Mouse (Mus musculus) lung, postnatal 25 days (tissue): Measurements from ENCODE around the gene Rps8.
A peak's percentile ranks its signal among the peaks of the same experiment; 100 is the strongest.

Experiments
- DNase-seq: peaks from one replicate; pipeline ENCODE4 v3.0.0; 2022; ENCODE audit warnings: low spot score

The Rps8 gene

DNA sequence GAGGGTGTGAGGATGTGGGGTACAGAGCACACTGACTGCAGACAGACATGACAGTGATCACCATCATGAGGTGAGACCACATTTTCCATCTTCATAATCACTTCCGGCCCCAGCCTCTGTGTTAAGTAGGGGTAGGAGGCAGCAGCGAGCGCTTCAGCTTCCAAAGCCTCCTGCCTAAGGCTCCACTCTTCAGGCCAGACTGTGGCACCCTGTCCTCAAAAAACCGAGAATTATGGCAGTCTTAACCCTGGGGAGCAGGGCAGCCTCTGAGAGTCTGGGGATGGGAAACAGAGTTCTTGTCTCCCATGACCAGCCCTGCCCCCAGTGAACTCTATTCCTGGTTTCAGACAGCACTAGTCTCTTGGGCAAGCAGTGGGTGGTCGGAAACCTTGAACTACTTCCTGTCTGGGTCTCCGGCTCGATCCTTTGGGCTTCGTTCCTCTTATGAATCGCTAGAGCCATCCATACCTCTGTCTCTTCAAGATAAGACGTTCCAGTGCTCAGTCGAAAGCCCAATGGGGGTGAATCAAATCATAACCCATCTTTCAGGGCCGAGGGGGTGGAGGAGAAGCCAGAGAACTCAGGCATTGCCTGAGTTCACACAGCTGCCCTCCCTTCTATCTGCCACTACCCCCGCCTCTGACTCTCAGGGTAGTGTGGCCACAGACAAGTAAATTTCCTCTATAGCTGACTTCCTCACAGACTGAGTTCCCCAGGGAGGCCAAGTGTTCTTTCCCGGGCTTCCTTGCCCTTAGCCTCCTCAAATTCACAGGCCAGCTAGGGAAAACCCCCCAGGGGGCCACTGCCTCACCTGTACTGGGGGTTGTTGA lies 31.3 kb downstream of the Rps8 start:
- peak; percentile 67 for DNase-seq

DNA sequence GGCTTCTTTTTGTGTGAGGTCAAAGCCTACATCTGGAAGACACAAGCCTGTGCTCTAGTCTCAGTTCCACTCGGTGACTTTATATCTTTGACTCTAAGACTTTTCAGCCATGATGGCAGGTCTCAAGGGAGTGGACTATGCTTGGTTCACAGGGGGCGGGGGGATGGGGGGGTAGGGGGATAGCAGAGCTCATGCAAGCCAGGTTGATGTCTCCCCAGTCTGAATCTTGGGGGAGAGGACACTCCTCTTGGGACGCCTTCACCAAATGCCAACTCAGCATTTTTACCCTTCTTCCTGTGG lies 31.9 kb downstream of the Rps8 start:
- no peak for DNase-seq

DNA sequence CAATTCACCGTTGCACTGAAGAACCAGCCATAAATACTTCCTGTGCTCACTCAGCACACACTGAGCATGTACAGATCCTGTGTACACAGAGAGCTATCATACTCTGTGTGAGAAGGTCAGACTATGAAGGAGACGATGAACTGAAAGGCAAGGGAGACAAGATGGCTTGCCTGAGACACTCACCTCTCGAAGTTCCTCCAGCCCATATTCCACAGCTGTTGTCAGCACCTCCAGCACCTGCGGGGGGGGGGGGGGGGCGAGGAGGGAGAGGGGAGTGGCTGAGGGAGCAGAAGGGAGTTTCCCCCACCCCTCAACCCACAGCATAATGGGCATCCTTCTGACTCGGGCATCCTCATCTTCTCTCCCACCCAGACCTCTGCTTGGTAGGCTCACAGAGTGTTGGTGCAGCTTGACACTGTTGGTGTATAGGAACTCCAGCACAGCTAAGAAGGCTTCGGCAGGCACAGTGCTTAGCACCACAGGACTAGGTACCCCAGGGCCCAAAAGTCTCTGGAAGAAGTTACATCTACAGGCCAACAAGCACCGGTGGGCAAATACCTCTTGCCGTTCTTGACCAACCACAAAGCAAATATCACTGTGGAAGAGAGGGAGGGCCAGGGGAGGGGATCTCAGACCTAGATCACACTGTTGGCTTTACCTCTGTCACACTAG lies 32.4 kb downstream of the Rps8 start:
- DNase-seq, result no peak

DNA sequence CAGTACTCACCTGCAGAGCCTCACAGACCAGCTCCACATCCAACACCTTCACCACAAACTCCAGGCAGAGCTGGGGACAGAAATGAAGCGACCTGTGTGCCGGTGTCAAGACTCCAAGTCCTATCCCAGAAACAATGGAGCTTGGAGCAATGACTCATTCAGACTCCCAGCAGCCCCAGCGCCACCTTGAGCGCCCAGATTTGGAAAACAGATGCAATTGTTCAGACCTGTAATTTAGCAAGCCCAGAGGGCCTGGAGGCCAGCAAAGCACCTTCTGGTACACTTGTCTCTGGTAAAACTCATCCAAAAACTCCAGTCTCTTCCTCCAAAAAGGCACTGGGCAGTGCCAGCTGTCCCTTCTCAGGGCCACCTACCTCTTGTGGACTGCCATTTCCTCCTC lies 33.8 kb downstream of the Rps8 start:
- DNase-seq, result no peak

DNA sequence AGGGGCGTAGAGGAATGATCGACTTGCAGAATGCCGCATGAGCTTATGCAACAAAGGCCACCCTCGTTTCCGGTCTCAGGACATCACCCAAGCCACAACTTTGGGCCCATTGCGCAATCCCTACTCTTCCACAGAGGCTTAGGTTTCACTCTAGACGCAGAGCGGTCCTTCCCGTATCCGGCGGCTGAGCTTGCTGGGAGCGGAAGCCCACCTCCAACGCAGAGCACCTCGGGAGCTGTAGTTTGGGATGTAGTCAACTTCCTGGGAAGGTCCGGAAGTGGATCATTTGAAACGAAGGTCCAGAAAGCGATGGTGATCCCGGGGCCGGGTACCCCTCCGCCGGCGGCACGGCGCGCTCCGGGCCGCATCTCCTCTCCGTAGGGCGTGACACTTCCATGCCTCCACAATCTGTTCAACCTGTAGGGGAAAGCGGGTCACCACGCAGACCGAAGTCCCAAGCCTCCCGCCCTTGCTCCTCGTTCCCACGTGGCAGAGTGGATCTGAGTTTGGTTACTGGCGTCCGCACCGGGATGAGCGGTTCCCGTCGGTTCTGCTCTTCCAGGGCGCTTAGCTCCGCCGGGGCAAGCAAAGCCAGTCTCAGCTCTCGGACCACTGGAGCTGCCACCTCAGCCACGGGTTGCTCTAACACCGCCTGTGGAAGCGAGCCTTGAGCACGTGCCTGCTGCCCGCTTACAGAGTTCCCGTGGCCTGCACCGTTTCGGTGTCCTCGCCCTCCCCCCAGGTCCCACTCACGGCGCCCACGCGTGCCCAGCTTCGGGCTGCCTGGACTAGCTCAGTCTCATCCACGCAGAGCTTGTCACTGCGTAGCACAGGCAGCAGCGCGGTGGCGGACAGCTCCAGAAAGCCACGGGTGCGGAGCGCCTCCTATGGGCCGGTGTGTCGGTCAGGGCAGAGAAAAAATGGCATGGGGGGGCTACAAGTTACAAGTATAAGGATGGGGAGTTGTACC lies 35.3 kb downstream of the Rps8 start:
- peak; percentile 98 for DNase-seq

DNA sequence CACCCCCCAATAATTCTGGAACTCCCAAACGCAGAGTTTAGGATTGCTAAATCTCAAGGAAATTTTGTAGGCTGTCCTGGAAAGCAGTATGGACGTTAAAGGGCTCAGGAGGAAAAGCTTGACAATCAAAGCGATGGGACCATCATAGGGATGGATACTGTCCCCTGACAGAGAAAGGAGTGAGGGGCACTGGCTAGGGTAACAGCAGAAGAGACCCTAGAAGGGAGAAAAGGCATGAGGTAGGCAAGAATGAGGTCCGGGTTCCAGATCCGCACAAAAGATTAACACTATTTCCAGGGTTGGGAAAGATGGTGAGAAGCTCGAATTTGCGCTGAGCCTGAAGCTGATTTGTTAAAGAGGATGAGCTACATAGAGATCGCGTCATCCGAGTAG lies 36.0 kb downstream of the Rps8 start:
- no peak for DNase-seq

DNA sequence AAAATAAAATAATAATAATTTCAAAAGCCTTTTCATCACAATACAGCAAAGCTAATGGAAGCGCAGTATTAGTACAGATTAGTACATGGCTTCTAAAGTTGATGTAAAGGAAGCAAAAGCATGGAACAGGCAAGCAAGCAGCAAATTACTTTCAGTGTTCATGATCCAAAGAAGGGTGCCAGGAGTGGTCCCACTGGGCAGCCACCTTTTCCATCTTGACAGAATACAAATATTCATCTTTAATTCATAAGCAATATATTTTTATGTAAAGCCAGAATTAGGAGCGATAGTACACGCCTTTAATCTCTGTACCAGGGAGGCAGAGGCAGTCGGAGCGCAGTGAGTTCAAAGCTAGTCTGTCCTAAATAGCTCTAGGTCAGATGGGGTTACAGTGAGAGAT lies 36.4 kb downstream of the Rps8 start:
- DNase-seq, result no peak

DNA sequence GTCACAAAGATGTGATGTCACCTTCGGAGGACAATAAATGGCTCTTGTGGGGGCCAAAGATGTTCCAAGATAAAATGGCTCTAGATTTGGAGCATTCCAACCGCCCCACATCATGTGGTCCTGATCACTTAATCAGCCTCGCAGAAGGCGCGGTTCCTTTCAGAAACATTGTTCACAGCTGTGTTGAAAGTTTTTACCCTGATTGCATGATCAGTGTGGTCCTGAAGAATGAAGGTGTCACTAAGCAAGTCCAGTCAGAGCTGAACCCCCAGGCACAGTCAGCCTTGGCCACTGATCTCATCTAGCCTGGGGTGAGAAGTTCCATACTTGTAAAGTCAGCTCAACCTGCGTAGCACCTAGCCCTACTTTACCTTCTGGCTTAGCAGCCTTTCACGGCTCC lies 38.1 kb downstream of the Rps8 start:
- no peak for DNase-seq

DNA sequence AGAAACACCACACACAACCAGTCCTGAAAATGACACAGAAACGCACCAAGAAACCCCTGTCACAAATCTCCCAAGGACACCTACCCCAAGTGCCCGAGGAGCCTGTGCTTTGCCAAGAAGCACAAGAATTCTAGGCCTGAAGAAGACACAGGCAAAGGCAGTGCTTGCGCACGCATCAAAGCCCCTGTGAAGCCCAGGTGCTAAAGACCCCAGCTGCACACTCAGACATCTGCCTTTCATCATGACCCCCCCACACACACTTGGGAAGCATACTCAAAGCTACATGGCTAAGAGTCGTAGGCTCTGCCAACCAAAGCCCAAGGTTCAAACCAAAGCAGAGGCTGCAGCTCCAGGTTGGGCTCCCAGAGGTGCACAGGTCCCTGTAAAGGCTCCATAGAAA lies 40.5 kb downstream of the Rps8 start:
- DNase-seq, result no peak

DNA sequence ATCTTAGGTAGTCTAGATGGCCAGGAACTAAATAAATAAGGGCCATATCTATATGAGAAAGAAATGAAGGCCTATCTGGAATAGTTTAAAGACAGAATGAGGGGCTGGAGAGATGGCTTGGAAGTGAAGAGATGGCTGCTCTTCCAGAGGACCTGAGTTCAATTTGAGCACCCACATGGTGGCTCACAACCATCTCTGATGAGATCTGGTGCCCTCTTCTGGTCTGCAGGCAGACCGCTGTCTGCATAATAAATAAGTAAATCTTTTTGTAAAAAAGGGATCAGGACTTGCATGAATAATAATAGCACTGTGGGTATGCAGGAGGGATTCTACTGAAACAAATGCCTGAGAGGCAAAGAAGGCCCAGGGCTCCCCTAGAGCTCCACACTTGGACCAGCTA lies 42.8 kb downstream of the Rps8 start:
- no peak for DNase-seq

DNA sequence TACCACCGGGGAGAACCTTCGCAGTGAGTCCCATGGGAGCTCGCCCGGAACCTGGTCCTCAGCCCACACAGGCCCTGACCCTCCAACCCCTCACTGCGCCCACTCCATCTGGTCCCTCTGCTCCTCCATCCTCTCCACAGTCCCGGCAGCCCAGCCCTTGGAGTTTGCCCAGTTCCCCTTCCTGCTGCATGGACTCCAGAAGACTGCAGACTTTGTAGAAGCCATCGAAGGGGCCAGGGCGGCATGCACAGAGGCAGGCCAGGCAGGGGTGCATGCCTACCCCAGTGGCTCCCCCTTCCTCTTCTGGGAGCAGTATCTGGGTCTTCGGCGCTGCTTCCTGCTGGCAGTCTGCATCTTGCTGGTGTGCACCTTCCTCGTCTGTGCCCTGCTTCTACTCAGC lies 45.1 kb downstream of the Rps8 start:
- DNase-seq, result no peak

DNA sequence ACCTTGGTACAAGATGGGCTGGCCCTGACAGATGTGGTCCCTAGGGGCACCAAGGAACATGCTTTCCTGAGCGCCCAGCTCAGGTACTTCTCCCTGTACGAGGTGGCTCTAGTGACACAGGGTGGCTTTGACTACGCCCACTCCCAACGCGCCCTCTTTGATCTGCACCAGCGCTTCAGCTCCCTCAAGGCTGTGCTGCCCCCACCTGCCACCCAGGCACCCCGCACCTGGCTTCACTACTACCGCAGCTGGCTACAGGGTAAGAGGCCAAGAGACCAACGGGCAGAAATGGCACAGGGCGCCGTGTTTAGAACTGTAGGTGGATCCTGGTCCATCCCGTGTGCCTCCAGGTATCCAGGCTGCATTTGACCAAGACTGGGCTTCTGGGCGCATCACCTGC lies 45.8 kb downstream of the Rps8 start:
- no peak for DNase-seq

DNA sequence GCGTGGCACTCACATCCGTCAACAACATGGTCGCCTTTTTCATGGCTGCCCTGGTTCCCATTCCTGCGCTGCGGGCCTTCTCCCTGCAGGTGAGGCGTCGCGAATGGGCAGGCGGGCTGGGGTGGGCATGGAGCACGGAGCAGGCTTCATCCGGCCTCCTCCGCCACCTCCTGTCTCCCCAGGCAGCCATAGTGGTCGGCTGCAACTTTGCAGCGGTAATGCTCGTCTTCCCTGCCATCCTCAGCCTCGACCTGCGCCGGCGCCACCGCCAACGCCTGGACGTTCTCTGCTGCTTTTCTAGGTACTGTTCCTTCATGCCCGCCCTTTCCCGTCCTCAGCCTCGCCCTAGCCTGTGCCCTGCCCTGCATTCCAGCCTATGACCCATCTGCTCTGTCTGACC lies 46.7 kb downstream of the Rps8 start:
- no peak for DNase-seq

DNA sequence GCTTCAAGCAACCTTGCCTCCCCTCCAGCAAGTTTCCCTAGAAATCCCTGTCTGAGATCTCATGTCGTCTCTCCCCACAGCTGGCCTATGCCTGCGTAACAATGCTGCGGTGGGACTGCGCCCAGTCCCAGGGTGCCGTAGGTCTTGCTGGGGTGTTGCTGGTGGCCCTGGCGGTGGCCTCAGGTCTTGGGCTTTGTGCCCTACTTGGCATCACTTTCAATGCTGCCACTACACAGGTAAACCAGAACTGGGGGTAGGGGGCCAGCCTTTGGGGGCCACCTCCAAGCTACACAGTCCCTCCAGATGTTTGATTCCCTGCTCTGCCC lies 47.6 kb downstream of the Rps8 start:
- no peak for DNase-seq

DNA sequence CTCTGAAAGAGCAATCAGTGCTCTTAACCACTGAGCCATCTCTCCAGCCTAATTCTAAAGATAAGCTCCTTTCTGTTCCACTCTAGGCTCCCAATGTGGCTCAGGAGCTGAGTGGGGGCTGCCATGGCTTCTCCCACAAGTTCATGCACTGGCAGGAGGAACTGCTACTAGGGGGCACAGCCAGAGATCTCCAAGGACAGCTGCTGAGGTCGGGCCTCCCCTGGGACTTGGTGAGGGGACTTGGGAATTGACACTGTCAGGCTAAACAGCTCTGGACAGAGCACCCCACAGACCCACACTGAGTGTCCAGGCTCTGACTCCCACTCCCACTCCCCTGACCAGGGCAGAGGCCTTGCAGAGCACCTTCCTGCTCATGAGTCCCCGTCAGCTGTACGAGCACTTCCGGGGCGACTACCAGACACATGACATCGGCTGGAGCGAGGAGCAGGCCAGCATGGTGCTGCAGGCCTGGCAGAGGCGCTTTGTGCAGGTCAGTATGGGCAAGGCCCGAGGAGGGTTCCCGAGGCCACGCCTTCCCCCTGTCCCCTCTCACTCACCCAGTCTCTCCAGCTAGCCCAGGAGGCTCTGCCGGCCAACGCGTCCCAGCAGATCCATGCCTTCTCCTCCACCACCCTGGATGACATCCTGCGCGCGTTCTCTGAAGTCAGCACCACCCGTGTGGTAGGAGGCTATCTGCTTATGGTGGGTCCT lies 48.1 kb downstream of the Rps8 start:
- no peak for DNase-seq

DNA sequence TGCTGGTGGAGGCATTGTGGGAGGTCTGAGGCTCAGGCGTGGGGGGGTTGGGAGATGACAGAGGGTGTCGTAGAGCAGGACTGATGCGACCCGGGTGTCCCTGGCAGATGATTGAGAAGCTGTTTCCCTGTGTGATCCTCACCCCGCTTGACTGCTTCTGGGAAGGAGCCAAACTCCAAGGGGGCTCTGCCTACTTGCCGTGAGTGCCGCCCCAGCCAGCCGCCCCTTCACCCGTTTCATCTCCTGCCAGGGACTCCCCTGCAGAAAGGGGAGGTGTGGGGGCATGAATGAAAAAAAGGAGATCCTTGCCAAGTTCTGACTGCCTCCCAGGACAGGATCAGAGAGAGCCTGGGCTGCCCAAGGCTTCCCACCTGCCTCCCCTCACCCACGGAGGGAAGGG lies 50.9 kb downstream of the Rps8 start:
- no peak for DNase-seq

DNA sequence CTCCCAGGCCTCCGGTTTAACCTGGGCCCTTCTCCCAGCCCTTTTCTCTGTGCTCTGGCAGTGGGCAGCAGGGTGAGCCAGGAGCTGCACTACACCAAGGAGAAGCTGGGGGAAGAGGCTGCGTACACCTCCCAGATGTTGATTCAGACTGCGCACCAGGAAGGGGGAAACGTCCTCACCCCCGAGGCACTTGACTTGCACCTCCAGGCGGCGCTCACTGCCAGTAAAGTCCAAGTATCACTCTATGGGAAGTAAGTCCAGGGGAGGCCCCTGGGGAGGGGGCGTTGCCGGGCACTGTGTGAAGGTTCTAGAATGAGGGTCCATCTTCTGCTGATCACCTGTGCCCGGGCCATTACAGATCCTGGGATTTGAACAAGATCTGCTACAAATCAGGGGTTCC lies 51.4 kb downstream of the Rps8 start:
- no peak for DNase-seq
